Mouse (Mus musculus) neural tube, embryonic 11.5 days (tissue): ENCODE data around the gene Gch1. TPM values are rescaled to one million over a fixed set of nuclear protein-coding genes. Genes with fewer than 3 reads are reported as not detected.

ENCODE experiments used
- ATAC-seq: fragments of 200-750 bp; cut with Nextera tagmentation; 2 replicates; pipeline ENCODE4 v1.8.0; 2017; ENCODE audit warnings: moderate number of reproducible peaks, mild to moderate bottlenecking, moderate TSS enrichment, moderate library complexity; ENCODE audit not compliant: insufficient read depth, low FRiP score, low TSS enrichment
- DNase-seq: peaks from one replicate; pipeline ENCODE4 v3.0.0-alpha.2; 2015; ENCODE audit warnings: low spot score
- H3K27ac ChIP-seq: fragments of 300-500 bp; sonication (generic); 2 replicates; pipeline ENCODE4 v1.5.1; 2014; ENCODE audit warnings: low read depth, mild to moderate bottlenecking, low read length
- H3K27me3 ChIP-seq: fragments of 300-500 bp; sonication (generic); 2 replicates; pipeline ENCODE4 v1.6.1; 2014; ENCODE audit warnings: mild to moderate bottlenecking, low read length, mixed read lengths; ENCODE audit not compliant: control insufficient read depth, insufficient read depth
- H3K36me3 ChIP-seq: fragments of 300-500 bp; sonication (generic); 2 replicates; pipeline ENCODE4 v1.6.1; 2014; ENCODE audit warnings: mild to moderate bottlenecking, low read length, moderate library complexity, mixed read lengths; ENCODE audit not compliant: control insufficient read depth, insufficient read depth
- H3K4me1 ChIP-seq: fragments of 300-500 bp; sonication (generic); 2 replicates; pipeline ENCODE4 v1.6.1; 2014; ENCODE audit warnings: low read length, mixed read lengths; ENCODE audit not compliant: control insufficient read depth, insufficient read depth
- H3K4me2 ChIP-seq: fragments of 300-500 bp; sonication (generic); 2 replicates; pipeline ENCODE4 v1.6.1; 2014; ENCODE audit warnings: low read depth, mild to moderate bottlenecking, moderate library complexity
- H3K4me3 ChIP-seq: fragments of 300-500 bp; sonication (generic); 2 replicates; pipeline ENCODE4 v1.5.1; 2014; ENCODE audit warnings: low read depth, low read length
- H3K9ac ChIP-seq: fragments of 300-500 bp; sonication (generic); 2 replicates; pipeline ENCODE4 v1.6.1; 2014; ENCODE audit warnings: mild to moderate bottlenecking, low read length
- H3K9me3 ChIP-seq: fragments of 300-500 bp; sonication (generic); 2 replicates; pipeline ENCODE4 v1.6.1; 2016; ENCODE audit warnings: low read length; ENCODE audit not compliant: control insufficient read depth
- WGBS: fragments of 180-500 bp; shearing (Covaris S2); extraction: QIAGEN DNeasy Blood & Tissue Kit; methylation state at CpG from one replicate; pipeline ENCODE4 v1.1.7; 2014; 5-methylcytosine and 5-hydroxymethylcytosine counted together
- polyA plus RNA-seq: library from polyadenylated mRNA; unstranded; fragments of >200 nt; fragmentation: Nextera tagmentation; extraction: Ambion mirVana; gene quantifications from 2 replicates; pipeline ENCODE4 v1.2.1, GENCODE M21; 2014

The Gch1 gene
- polyA plus RNA-seq, 1 experiment from 2014 or later: 2.4 TPM

GRCm38 (mm10) chr14:47209669-47210164 lies 20.5 kb upstream of the Gch1 start:
- Histone ChIP-seq H3K9ac (no peak overlapping the region), H3K4me3 (no peak overlapping the region), H3K9me3 (no peaks in the 10 kb centered on the region), H3K36me3 (no peaks in the 10 kb centered on the region), H3K4me1 (no peaks in the 10 kb centered on the region), H3K4me2 (no peak overlapping the region), H3K27ac (no peak overlapping the region), H3K27me3 (no peaks in the 10 kb centered on the region)
- DNase-seq (no peak), ATAC-seq (no peak)
- 80% methylated on average over 4 of the region's 4 CpGs for WGBS

GRCm38 (mm10) chr14:47208564-47209493 lies 19.6 kb upstream of the Gch1 start:
- H3K4me1 ChIP-seq: no peaks in the 10 kb centered on the region
- no peak overlapping the region for H3K9ac ChIP-seq
- WGBS: 87% methylated on average over 12 of the region's 12 CpGs
- DNase-seq: no peak
- ATAC-seq: no peak
- no peak overlapping the region for H3K4me2 ChIP-seq
- no peak overlapping the region for H3K27ac ChIP-seq
- H3K27me3 ChIP-seq: no peaks in the 10 kb centered on the region
- no peaks in the 10 kb centered on the region for H3K9me3 ChIP-seq
- H3K4me3 ChIP-seq: no peak overlapping the region
- H3K36me3 ChIP-seq: no peaks in the 10 kb centered on the region

GRCm38 (mm10) chr14:47206601-47207000 lies 17.4 kb upstream of the Gch1 start:
- Histone ChIP-seq H3K9ac (no peak overlapping the region), H3K4me3 (no peak overlapping the region), H3K4me2 (no peak overlapping the region), H3K4me1 (no peaks in the 10 kb centered on the region), H3K27me3 (no peaks in the 10 kb centered on the region), H3K36me3 (no peaks in the 10 kb centered on the region), H3K9me3 (no peaks in the 10 kb centered on the region), H3K27ac (no peak overlapping the region)
- DNase-seq: no peak
- no peak for ATAC-seq
- WGBS: 94% methylated on average over 3 of the region's 3 CpGs

- ATAC-seq: no peak
Measured at GRCm38 (mm10) chr14:47205270-47205972, 16.2 kb upstream of the Gch1 start.

GRCm38 (mm10) chr14:47197340-47197739 lies 8.1 kb upstream of the Gch1 start:
- Histone ChIP-seq H3K4me1 (no peaks in the 10 kb centered on the region), H3K27me3 (no peaks in the 10 kb centered on the region)
- ATAC-seq: no peak

More at GRCm38 (mm10) chr14:47205270-47205972, 16.2 kb upstream of the Gch1 start:
- no peak overlapping the region for H3K9ac ChIP-seq
- no peaks in the 10 kb centered on the region for H3K36me3 ChIP-seq
- WGBS: 92% methylated on average over 5 of the region's 5 CpGs
- H3K4me3 ChIP-seq: no peak overlapping the region
- H3K4me2 ChIP-seq: no peak overlapping the region
- H3K27ac ChIP-seq: no peak overlapping the region
- DNase-seq: no peak
- H3K27me3 ChIP-seq: no peaks in the 10 kb centered on the region
- no peaks in the 10 kb centered on the region for H3K9me3 ChIP-seq
- no peaks in the 10 kb centered on the region for H3K4me1 ChIP-seq

DNA sequence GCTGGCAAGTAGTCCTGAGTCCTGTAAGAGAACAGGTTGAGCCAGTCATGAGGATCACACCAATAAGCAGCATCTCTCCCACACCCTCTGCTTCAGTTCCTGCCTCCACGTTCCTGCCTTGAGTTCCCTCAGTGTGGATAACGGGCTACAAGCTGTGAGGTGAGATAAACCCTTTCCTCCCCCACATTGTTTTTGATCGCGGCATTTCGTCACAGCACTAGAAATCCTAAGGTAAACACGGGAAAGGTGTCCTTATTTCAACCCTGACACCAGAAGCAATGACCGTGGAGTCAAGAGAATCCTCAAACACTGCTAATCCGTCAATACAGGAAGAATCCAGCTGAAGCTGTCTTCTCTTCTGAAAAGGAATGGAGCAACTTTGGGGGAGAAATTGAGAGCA lies 7.5 kb upstream of the Gch1 start:
- Histone ChIP-seq H3K9me3 (no peaks in the 10 kb centered on the region), H3K4me3 (no peak overlapping the region), H3K36me3 (no peaks in the 10 kb centered on the region), H3K27ac (no peak overlapping the region), H3K4me2 (no peak overlapping the region), H3K9ac (no peak overlapping the region), H3K27me3 (no peaks in the 10 kb centered on the region), H3K4me1 (no peaks in the 10 kb centered on the region)
- DNase-seq (no peak), ATAC-seq (no peak)
- WGBS: 82% methylated on average over 8 of the region's 8 CpGs

More at GRCm38 (mm10) chr14:47197340-47197739, 8.1 kb upstream of the Gch1 start:
- H3K4me2 ChIP-seq: no peak overlapping the region
- H3K9ac ChIP-seq: no peak overlapping the region
- no peak overlapping the region for H3K4me3 ChIP-seq
- no peak overlapping the region for H3K27ac ChIP-seq
- no peaks in the 10 kb centered on the region for H3K36me3 ChIP-seq
- WGBS: 91% methylated on average over 3 of the region's 3 CpGs
- no peaks in the 10 kb centered on the region for H3K9me3 ChIP-seq
- no peak for DNase-seq

DNA sequence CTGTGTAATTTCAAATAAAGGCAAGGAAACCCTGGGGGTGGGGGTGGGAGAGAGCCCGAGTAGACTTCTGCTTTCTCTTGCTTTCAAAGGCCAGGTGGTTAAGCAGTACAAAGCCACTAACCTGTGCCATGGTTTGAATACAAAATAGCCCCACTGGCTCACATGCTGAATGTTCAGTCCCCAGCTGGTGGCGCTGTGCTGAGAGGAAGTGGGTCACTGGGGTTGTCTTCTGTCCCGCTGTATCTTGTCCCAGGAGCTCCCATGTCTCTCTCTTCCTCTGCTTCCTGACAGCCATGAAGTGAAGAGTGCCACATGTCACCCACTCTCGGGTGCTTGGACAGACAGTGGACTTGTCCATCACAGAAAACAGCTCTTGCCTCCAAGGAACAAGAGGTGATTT lies 4.9 kb upstream of the Gch1 start:
- no peaks in the 10 kb centered on the region for H3K4me1 ChIP-seq
- no peaks in the 10 kb centered on the region for H3K27me3 ChIP-seq
- H3K27ac ChIP-seq: no peak overlapping the region
- 35% methylated on average over 4 of the region's 4 CpGs for WGBS
- H3K9ac ChIP-seq: no peak overlapping the region
- no peak overlapping the region for H3K4me2 ChIP-seq
- no peak overlapping the region for H3K4me3 ChIP-seq
- ATAC-seq (no peak), DNase-seq (no peak)
- no peaks in the 10 kb centered on the region for H3K9me3 ChIP-seq
- H3K36me3 ChIP-seq: no peaks in the 10 kb centered on the region

DNA sequence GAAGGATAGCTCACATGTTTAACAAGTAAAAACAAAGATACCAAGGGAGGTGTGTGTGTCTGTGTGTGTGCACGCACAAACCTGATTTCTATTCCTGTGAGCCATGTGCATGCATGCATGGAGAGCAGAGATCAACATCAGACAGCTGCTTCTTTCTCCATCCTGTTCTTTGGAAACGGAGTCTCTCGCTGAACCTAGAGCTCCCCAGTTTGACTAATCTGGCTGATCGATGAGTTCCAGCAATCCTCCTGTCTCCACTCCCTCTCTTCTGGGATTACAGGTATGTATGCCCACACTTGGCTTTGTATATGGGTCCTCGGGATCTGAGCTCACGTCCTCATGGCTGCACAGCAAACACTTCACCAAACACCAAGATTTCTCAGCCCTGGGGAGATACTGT lies 4.3 kb upstream of the Gch1 start:
- Histone ChIP-seq H3K4me2 (no peak overlapping the region), H3K27me3 (peaks cover 2% of the 10 kb centered on the region), H3K4me1 (peaks cover 3% of the 10 kb centered on the region), H3K36me3 (no peaks in the 10 kb centered on the region), H3K4me3 (no peak overlapping the region), H3K9me3 (no peaks in the 10 kb centered on the region), H3K9ac (no peak overlapping the region), H3K27ac (no peak overlapping the region)
- WGBS: 79% methylated on average over 6 of the region's 6 CpGs
- ATAC-seq (no peak), DNase-seq (no peak)
